Mouse (Mus musculus) kidney, embryonic 15.5 days (tissue): ENCODE results near the gene Cdh9. TPM values are rescaled to one million over a fixed set of nuclear protein-coding genes. Genes with fewer than 3 reads are reported as not detected.
A peak's percentile ranks its signal among the peaks of the same experiment; 100 is the strongest.

ENCODE experiments used
- ATAC-seq: fragments of 200-750 bp; cut with Nextera tagmentation; replicated peaks from 2 replicates; pipeline ENCODE4 v1.8.0; 2017; ENCODE audit warnings: moderate TSS enrichment; ENCODE audit not compliant: low FRiP score
- H3K27ac ChIP-seq: fragments of 300-500 bp; sonication (generic); 2 replicates; pipeline ENCODE4 v1.5.1; 2015; ENCODE audit warnings: mild to moderate bottlenecking, inconsistent platforms
- H3K27me3 ChIP-seq: fragments of 300-500 bp; sonication (generic); 2 replicates; pipeline ENCODE4 v1.6.1; 2015; ENCODE audit warnings: inconsistent platforms
- H3K36me3 ChIP-seq: fragments of 300-500 bp; sonication (generic); 2 replicates; pipeline ENCODE4 v1.6.1; 2015; ENCODE audit warnings: inconsistent platforms
- H3K4me1 ChIP-seq: fragments of 300-500 bp; sonication (generic); 2 replicates; pipeline ENCODE4 v1.6.1; 2015; ENCODE audit warnings: inconsistent platforms
- H3K4me2 ChIP-seq: fragments of 300-500 bp; sonication (generic); 2 replicates; pipeline ENCODE4 v1.6.1; 2015; ENCODE audit warnings: moderate library complexity, mild to moderate bottlenecking, inconsistent platforms
- H3K4me3 ChIP-seq: fragments of 300-500 bp; sonication (generic); replicated peaks from 2 replicates; pipeline ENCODE4 v1.5.1; 2015; ENCODE audit warnings: mild to moderate bottlenecking, inconsistent platforms
- H3K9ac ChIP-seq: fragments of 300-500 bp; sonication (generic); 2 replicates; pipeline ENCODE4 v1.6.1; 2015; ENCODE audit warnings: mild to moderate bottlenecking, inconsistent platforms
- H3K9me3 ChIP-seq: fragments of 300-500 bp; sonication (generic); replicated peaks from 2 replicates; pipeline ENCODE4 v1.6.1; 2016; ENCODE audit warnings: inconsistent platforms
- WGBS: fragments of 180-500 bp; shearing (Covaris S2); methylation state at CpG from one replicate; pipeline ENCODE4 v1.1.7; 2015; ENCODE audit warnings: mixed read lengths; 5-methylcytosine and 5-hydroxymethylcytosine counted together
- polyA plus RNA-seq: library from polyadenylated mRNA; unstranded; fragments of >200 nt; fragmentation: Nextera tagmentation; extraction: Ambion mirVana; gene quantifications from 2 replicates; pipeline ENCODE4 v1.2.1, GENCODE M21; 2015

Cdh9 gene
- 0.23 and 0.30 TPM in 2 replicates for polyA plus RNA-seq

DNA sequence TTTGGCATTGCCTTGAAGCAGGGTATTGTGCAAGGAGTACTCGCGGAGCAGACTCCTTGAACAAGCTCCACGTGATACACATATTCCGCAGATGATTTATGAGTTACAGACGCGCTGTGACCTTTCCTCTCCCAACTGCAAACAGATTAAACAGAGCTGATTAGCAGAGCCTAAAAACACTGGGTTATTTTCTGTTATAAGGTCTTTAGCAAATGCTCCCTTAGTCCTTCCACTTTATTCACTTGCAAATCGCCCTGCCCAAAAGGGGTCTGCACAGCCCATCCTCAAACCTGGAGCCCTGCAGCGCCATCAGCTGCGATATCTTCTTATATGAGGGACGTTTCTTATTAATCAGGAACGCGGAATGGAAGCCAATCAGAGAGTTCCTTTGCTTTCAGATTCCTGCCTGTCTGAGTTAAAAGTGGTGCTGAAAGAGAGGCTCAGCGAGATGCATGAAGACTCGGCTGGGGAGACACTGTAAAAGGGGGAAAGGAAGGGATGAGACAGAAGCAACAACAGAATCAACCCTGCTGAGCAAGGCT, at the start of gene Cdh9:
TSS of gene Cdh9 (plus strand) at position 287 of the 542 bp plus-strand sequence.
- WGBS, result 3% methylated on average over 14 of the region's 14 CpGs
- peak; percentile 77 for ATAC-seq
- H3K4me2 ChIP-seq, result peak within 1 kb of the TSS; percentile 55
- H3K27ac ChIP-seq, result no peak within 1 kb of the TSS
- peak within 1 kb of the TSS; percentile 34 for H3K4me3 ChIP-seq
- H3K36me3 ChIP-seq, result no peaks in the 10 kb centered on the region
- H3K9ac ChIP-seq, result no peak within 1 kb of the TSS
- no peaks in the 10 kb centered on the region for H3K27me3 ChIP-seq
- H3K9me3 ChIP-seq, result no peaks in the 10 kb centered on the region
- no peaks in the 10 kb centered on the region for H3K4me1 ChIP-seq

DNA sequence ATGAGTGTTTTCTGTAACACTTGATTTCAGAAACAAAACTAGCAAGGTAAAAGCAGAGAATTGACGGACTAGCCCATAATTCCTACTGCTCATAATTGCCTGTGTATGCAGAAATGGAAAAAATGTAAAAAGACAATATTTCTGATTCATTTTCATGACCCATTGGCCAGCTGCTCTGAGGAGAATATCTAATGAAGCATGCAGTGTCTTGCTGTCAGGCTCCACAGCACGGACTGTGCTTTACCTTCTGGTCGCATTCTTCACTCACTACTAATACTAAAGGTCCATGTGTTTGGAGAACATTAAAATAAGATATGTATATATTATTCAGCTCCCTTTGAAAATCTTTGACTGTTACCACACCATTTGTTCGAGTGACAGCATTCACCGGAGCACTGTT, 49.5 kb upstream of the Cdh9 start:
- H3K4me2 ChIP-seq, result no peak overlapping the region
- no peaks in the 10 kb centered on the region for H3K36me3 ChIP-seq
- H3K27ac ChIP-seq, result no peak overlapping the region
- no peak for ATAC-seq
- H3K9me3 ChIP-seq, result no peaks in the 10 kb centered on the region
- no peak overlapping the region for H3K9ac ChIP-seq
- H3K4me3 ChIP-seq, result no peak overlapping the region
- H3K27me3 ChIP-seq, result no peaks in the 10 kb centered on the region
- 81% methylated on average over 5 of the region's 5 CpGs for WGBS
- no peaks in the 10 kb centered on the region for H3K4me1 ChIP-seq

DNA sequence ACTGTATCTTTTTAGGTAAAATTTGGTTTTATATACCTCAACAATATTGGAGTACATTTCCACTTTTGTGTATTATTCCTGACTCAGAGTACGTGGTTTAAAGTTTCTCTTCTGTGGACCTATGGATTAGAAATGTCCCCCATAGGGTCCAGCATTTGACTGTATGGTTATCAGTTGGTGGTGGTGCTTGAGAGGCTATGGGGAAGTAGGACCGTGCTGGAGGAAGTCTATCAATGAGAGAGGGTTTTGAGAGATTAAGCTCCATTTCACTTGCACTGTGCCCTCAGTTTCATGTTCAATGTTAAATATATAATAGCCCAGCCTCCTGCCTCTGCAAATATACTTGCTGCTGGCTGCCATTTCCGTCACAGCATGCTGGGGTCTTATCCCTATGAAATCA, 28.7 kb upstream of the Cdh9 start:
- H3K27me3 ChIP-seq, result no peaks in the 10 kb centered on the region
- ATAC-seq, result no peak
- H3K4me2 ChIP-seq, result no peak overlapping the region
- H3K4me3 ChIP-seq, result no peak overlapping the region
- H3K9ac ChIP-seq, result no peak overlapping the region
- H3K4me1 ChIP-seq, result no peaks in the 10 kb centered on the region
- H3K27ac ChIP-seq, result no peak overlapping the region
- H3K9me3 ChIP-seq, result no peaks in the 10 kb centered on the region
- 85% methylated on average over 3 of the region's 3 CpGs for WGBS
- no peaks in the 10 kb centered on the region for H3K36me3 ChIP-seq

DNA sequence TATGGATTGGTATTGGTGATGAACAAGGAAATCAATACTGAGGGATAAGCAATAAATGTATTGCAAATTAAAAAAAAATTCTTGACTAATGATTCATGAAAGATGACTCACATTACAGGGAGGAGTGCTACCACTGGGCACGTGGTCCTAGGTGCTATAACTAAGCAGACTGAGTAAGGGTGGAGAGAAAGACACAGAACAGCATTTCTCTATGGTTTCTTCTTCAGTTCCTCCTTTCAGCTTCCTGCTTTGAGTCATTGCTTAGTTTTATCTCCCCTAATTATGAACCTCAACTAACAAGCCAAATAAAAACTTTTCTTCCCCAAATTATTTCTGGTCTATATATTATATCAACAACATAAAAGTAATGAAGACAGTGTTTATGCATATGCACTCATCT, 26.2 kb upstream of the Cdh9 start:
- WGBS, result 56% methylated on average over 1 of the region's 1 CpGs
- Histone ChIP-seq H3K27ac (no peak overlapping the region), H3K4me1 (no peaks in the 10 kb centered on the region), H3K9ac (no peak overlapping the region), H3K4me2 (no peak overlapping the region), H3K4me3 (no peak overlapping the region), H3K9me3 (no peaks in the 10 kb centered on the region), H3K36me3 (no peaks in the 10 kb centered on the region), H3K27me3 (no peaks in the 10 kb centered on the region)
- ATAC-seq, result no peak

DNA sequence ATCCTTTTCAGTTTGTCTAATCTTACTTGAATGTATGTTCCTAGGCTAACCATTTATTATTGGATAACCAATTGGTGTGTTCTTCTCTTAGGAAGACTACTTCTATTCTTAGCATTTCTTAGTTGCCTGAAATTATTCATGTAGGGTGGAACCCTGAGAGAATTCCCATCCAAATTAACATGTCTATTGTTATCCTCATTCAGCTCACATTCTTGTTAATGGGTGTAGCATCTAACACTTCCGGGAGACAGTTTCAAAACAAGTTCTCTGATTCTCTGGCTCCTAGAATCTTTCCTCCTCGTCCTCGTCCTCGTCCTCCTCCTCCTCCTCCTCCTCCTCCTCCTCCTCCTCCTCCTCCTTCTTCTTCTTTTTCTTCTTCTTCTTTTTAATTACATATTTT, 10.5 kb downstream of the Cdh9 start:
- 78% methylated on average over 4 of the region's 4 CpGs for WGBS
- Histone ChIP-seq H3K4me3 (no peak overlapping the region), H3K27ac (no peak overlapping the region), H3K4me1 (no peaks in the 10 kb centered on the region), H3K36me3 (no peaks in the 10 kb centered on the region), H3K27me3 (no peaks in the 10 kb centered on the region), H3K4me2 (no peak overlapping the region), H3K9ac (no peak overlapping the region), H3K9me3 (no peaks in the 10 kb centered on the region)
- ATAC-seq, result no peak

DNA sequence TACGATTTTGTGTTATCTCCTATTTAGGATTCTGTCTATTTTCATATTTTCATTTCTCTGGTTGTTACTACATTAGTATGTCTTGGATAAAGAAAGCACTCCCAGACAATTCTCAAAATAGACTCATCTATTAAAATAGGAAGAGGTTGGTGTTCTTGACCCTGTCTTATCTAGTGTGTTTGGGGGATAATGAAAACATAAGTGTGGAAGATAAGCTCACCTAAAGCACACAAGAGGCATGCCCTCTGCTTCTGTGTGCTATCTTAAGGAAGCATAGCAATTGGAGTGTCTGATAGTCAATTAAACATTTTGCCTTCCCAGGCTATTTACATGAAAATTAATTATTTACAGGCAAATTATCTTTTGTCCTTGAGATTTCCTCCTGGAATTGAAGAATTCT, 18.1 kb downstream of the Cdh9 start:
- no peaks in the 10 kb centered on the region for H3K36me3 ChIP-seq
- H3K9ac ChIP-seq, result no peak overlapping the region
- H3K27ac ChIP-seq, result no peak overlapping the region
- 93% methylated on average over 1 of the region's 1 CpGs for WGBS
- H3K4me3 ChIP-seq, result no peak overlapping the region
- no peaks in the 10 kb centered on the region for H3K27me3 ChIP-seq
- no peaks in the 10 kb centered on the region for H3K9me3 ChIP-seq
- no peaks in the 10 kb centered on the region for H3K4me1 ChIP-seq
- no peak overlapping the region for H3K4me2 ChIP-seq
- no peak for ATAC-seq

DNA sequence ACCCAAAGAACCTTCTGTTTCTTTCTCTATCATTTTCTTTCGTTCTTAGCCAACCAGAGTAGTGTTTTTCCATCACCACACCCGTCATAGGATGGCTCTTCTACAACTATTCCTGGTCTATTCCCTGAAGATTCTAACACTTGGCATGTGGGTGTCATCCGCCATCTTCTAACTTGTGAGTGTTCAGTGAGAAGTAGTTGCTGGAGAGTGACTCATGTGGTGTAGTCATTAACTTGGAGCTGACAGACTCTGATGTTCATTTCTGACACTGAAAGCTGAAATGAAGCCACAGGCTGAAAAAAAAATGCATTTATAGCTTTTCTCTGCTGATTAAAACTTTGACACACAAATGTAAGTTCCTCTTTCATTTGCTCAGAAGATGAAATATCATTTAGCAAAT, 34.7 kb downstream of the Cdh9 start:
- Histone ChIP-seq H3K27me3 (no peaks in the 10 kb centered on the region), H3K4me3 (no peak overlapping the region), H3K4me1 (no peaks in the 10 kb centered on the region), H3K36me3 (no peaks in the 10 kb centered on the region), H3K9ac (no peak overlapping the region), H3K4me2 (no peak overlapping the region), H3K27ac (no peak overlapping the region), H3K9me3 (no peaks in the 10 kb centered on the region)
- 85% methylated on average over 3 of the region's 3 CpGs for WGBS
- ATAC-seq, result no peak

DNA sequence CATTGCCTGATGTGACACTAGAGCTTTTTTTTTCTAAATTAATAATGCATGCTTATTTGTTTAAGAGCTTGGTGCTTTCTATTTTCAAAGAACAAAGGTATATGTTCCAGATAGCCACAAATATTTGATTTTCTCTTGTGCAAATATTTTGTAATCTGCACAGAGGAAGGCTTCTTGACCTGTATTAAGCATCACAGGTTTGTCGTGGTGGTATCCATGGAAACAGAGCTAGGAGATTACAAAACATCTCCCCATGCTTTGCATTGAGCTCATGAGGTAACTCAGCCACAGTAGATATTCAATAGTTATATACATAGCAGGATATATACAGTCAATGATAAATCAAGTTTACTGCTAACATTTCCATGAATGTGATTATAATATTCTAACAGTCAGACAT, 56.0 kb downstream of the Cdh9 start:
- H3K27me3 ChIP-seq, result no peaks in the 10 kb centered on the region
- H3K4me2 ChIP-seq, result no peak overlapping the region
- H3K4me1 ChIP-seq, result no peaks in the 10 kb centered on the region
- ATAC-seq, result no peak
- no peaks in the 10 kb centered on the region for H3K36me3 ChIP-seq
- no peak overlapping the region for H3K27ac ChIP-seq
- H3K4me3 ChIP-seq, result no peak overlapping the region
- 70% methylated on average over 1 of the region's 1 CpGs for WGBS
- H3K9ac ChIP-seq, result no peak overlapping the region
- no peaks in the 10 kb centered on the region for H3K9me3 ChIP-seq

DNA sequence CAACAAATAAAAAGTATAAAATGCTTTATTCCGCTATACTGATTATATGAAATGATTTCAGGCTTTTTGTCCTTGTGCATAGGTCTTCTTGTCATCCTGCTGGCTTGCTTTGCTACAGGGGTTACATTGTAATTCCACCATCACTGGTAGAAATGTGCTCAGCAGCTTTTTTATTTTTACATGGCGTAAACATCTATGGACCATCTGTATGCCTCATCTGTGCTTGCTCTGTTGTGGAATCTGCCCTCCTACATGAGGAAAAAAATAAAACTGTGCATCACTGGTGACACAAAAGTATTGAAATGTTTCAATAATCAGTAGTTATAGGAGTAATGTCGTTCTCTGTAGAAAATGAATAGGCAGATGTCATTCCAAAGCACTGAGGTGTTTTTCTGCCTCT, 64.3 kb downstream of the Cdh9 start:
- Histone ChIP-seq H3K4me2 (no peak overlapping the region), H3K36me3 (no peaks in the 10 kb centered on the region), H3K27ac (no peak overlapping the region), H3K27me3 (no peaks in the 10 kb centered on the region), H3K4me3 (no peak overlapping the region), H3K9ac (no peak overlapping the region), H3K4me1 (no peaks in the 10 kb centered on the region), H3K9me3 (no peaks in the 10 kb centered on the region)
- no peak for ATAC-seq
- WGBS, result 91% methylated on average over 3 of the region's 3 CpGs

DNA sequence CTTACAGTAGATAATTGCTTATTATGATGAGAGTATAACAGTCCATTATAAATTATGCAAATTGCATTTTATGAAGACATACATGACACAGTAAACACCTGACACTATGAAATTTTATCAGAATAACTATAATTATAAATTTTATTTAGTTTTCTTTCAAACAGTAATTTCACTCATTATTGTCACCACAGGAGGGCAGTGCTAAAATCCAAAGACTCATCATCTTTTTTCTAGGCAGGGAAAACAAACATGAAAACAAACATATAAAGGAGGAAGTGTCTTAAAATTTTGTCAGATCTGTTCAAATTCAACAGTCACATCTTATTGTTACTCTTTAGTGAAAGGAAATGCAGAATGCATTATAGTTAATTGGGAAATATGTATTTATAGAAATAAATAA, 72.7 kb downstream of the Cdh9 start:
- H3K4me3 ChIP-seq, result no peak overlapping the region
- no peaks in the 10 kb centered on the region for H3K36me3 ChIP-seq
- no peaks in the 10 kb centered on the region for H3K27me3 ChIP-seq
- H3K4me1 ChIP-seq, result no peaks in the 10 kb centered on the region
- no peak overlapping the region for H3K27ac ChIP-seq
- ATAC-seq, result no peak
- H3K9me3 ChIP-seq, result no peaks in the 10 kb centered on the region
- no peak overlapping the region for H3K9ac ChIP-seq
- no peak overlapping the region for H3K4me2 ChIP-seq

DNA sequence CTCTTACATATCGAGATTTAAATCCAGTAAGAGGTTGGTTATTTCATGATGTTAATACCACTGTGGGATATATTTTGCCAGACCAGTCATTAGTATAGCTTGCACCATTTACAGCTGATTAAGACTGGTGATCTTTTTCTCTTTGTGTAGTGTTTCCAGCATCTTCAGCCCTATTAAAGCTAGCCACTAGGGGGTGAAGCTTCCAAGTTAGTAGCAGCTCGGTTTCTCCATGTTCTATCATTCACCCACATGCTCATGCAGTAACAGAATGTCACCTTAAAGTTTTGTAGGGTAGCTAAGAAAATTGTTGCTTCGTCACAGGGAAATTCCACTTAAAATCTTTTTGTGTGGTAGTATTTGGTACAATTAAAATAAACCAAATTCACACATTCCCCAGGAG, 82.2 kb downstream of the Cdh9 start:
- Histone ChIP-seq H3K4me3 (no peak overlapping the region), H3K27me3 (no peaks in the 10 kb centered on the region), H3K9me3 (no peaks in the 10 kb centered on the region), H3K4me2 (no peak overlapping the region), H3K27ac (no peak overlapping the region), H3K9ac (no peak overlapping the region), H3K36me3 (no peaks in the 10 kb centered on the region), H3K4me1 (no peaks in the 10 kb centered on the region)
- no peak for ATAC-seq
- WGBS, result 70% methylated on average over 3 of the region's 3 CpGs

DNA sequence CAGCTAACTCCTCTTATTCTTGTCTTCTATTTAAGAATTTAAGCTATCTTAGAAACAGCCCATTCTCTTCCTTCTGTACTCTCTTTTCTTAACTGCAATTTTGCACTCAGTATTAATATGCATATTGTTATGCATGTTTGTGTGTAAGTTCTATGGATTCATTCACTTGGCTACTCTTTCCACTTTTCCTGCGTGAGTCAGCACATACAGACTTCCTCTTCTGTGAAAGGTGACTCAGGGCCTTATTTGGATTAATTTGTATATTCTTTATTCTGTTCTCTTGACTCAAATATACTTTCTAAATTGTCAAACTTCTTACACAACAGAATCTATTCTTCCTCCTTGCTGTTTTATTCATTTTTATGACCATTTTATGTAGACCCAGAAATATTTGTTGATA, 85.5 kb downstream of the Cdh9 start:
- no peak for ATAC-seq
- WGBS, result 91% methylated on average over 1 of the region's 1 CpGs
- no peaks in the 10 kb centered on the region for H3K9me3 ChIP-seq

DNA sequence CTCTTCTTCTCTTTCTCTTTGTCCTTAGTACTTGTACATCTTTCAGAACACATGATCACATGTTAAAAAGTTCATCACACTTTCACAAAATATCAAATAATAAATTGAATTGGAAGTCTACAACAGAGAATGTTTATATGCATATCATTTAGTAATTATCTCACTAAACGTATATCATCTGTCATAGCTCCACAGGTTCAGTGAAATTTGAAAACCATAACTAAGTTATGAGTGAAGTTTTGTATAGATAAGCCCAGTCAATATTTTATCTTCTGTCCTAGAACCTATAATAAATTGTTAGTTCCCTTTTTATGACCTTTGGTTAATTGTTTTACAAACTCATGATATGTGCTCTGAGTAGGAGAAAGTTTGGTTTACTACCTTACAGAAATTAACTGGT, 106.2 kb downstream of the Cdh9 start:
- Histone ChIP-seq H3K36me3 (no peaks in the 10 kb centered on the region), H3K4me2 (no peak overlapping the region), H3K9ac (no peak overlapping the region), H3K27ac (no peak overlapping the region), H3K9me3 (no peaks in the 10 kb centered on the region), H3K4me3 (no peak overlapping the region), H3K27me3 (no peaks in the 10 kb centered on the region), H3K4me1 (no peaks in the 10 kb centered on the region)
- WGBS, result 83% methylated on average over 1 of the region's 1 CpGs
- no peak for ATAC-seq

More for the DNA sequence above, 85.5 kb downstream of the Cdh9 start:
- Histone ChIP-seq H3K36me3 (no peaks in the 10 kb centered on the region), H3K4me1 (no peaks in the 10 kb centered on the region), H3K27me3 (no peaks in the 10 kb centered on the region), H3K4me2 (no peak overlapping the region), H3K9ac (no peak overlapping the region), H3K27ac (no peak overlapping the region), H3K4me3 (no peak overlapping the region)
